Mouse (Mus musculus): ENCODE measurements at regions not wholly inside any gene's neighbourhood (a gene's known extent, or its start where the extent isn't known, plus 50 kb on each side); places are given as distances from the start of the nearest gene placed in this dataset.

DNA sequence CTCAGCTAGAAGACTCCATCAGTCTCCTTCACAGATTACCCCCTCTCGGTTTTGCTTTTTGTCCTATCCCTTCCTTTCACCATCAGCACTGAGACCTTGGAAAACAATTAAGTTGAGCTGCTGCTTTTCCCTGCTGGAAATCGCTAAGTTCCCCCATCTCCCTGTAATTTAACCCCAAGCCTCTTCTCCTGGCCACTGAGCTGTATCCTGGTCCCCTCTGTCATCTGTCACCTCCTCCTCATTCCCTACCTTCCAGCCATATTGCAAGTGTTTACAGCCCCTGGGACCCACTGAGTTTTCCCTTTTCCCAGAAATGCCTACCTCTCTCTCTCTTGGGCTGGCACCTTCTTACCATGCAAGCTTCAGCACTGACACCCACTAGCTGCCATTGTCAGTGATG, 140.3 kb downstream of the Ttc8 start:
- TF ChIP-seq CTCF (IDR thresholded peaks at IDR 0.05; ENCODE audit: borderline replicate concordance, extremely low read depth, insufficient read depth, insufficient read length) (no peak), POLR2A (IDR thresholded peaks at IDR 0.05; ENCODE audit: borderline replicate concordance, extremely low read depth, insufficient read depth, insufficient read length, poor library complexity, severe bottlenecking) (no peak)
